Mouse (Mus musculus) forebrain, embryonic 16.5 days (tissue): ENCODE measurements at regions not wholly inside any gene's neighbourhood (a gene's known extent, or its start where the extent isn't known, plus 50 kb on each side); places are given as distances from the start of the nearest gene placed in this dataset.

Experiments
- ATAC-seq: fragments of 200-750 bp; cut with Nextera tagmentation; 2 replicates; pipeline ENCODE4 v1.8.0; 2017; ENCODE audit warnings: mild to moderate bottlenecking, moderate library complexity
- H3K27ac ChIP-seq: fragments of 300-500 bp; sonication (generic); 2 replicates; pipeline ENCODE4 v1.5.1; 2014; ENCODE audit warnings: low read length, control low read depth
- H3K27me3 ChIP-seq: fragments of 300-500 bp; sonication (generic); replicated peaks from 2 replicates; pipeline ENCODE4 v1.6.1; 2014; ENCODE audit warnings: low read length; ENCODE audit not compliant: control insufficient read depth, insufficient read depth
- H3K36me3 ChIP-seq: fragments of 300-500 bp; sonication (generic); 2 replicates; pipeline ENCODE4 v1.6.1; 2014; ENCODE audit not compliant: control insufficient read depth, insufficient read depth
- H3K4me1 ChIP-seq: fragments of 300-500 bp; sonication (generic); replicated peaks from 2 replicates; pipeline ENCODE4 v1.6.1; 2014; ENCODE audit warnings: low read length; ENCODE audit not compliant: control insufficient read depth, insufficient read depth
- H3K4me2 ChIP-seq: fragments of 300-500 bp; sonication (generic); 2 replicates; pipeline ENCODE4 v1.6.1; 2014; ENCODE audit warnings: mild to moderate bottlenecking, low read length, control low read depth
- H3K4me3 ChIP-seq: fragments of 300-500 bp; sonication (generic); replicated peaks from 2 replicates; pipeline ENCODE4 v1.5.1; 2014; ENCODE audit warnings: mild to moderate bottlenecking, low read length, control low read depth
- H3K9ac ChIP-seq: fragments of 300-500 bp; sonication (generic); replicated peaks from 2 replicates; pipeline ENCODE4 v1.6.1; 2014; ENCODE audit warnings: low read depth, low read length, control low read depth
- H3K9me3 ChIP-seq: fragments of 300-500 bp; sonication (generic); 2 replicates; pipeline ENCODE4 v1.6.1; 2016; ENCODE audit warnings: low read length; ENCODE audit not compliant: control insufficient read depth
- WGBS: fragments of 180-500 bp; shearing (Covaris S2); extraction: QIAGEN DNeasy Blood & Tissue Kit; methylation state at CpG from one replicate; pipeline ENCODE4 v1.1.7; 2014; 5-methylcytosine and 5-hydroxymethylcytosine counted together

DNA sequence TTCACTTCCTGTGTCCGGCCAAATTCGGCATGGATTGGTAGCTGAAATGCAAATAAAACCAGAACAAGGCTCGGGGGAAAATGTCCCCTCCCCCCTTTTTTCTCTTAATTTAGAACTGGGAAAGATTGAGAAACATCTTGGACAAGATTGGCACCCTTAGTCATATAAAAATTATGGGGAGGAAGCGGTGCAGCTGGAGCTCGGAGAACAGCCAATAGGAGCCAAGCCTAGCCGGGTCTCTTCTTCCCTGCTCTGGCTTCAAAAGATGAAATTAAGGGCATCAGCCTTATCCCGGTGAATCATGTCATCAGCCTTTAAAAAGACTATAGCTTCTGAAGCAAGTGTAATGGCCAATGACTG, 213.3 kb upstream of the Amigo2 start:
- Histone ChIP-seq H3K4me2 (no peak overlapping the region), H3K4me1 (no peaks in the 10 kb centered on the region), H3K36me3 (no peaks in the 10 kb centered on the region), H3K9ac (no peak overlapping the region), H3K27ac (no peak overlapping the region), H3K9me3 (no peaks in the 10 kb centered on the region), H3K27me3 (no peaks in the 10 kb centered on the region), H3K4me3 (no peak overlapping the region)
- 88% methylated on average over 7 of the region's 7 CpGs for WGBS
- ATAC-seq, result no peak

GRCm38 (mm10) chr15:97459606-97460359, 212.7 kb upstream of the Amigo2 start:
- Histone ChIP-seq H3K4me1 (no peaks in the 10 kb centered on the region), H3K4me2 (no peak overlapping the region), H3K36me3 (no peaks in the 10 kb centered on the region), H3K9me3 (no peaks in the 10 kb centered on the region), H3K27me3 (no peaks in the 10 kb centered on the region), H3K4me3 (no peak overlapping the region), H3K27ac (no peak overlapping the region), H3K9ac (no peak overlapping the region)
- WGBS, result 94% methylated on average over 19 of the region's 19 CpGs
- no peak for ATAC-seq

- ATAC-seq, result no peak
- 69% methylated on average over 11 of the region's 11 CpGs for WGBS
- H3K4me3 ChIP-seq, result no peak overlapping the region
- H3K27me3 ChIP-seq, result no peaks in the 10 kb centered on the region
- no peak overlapping the region for H3K4me2 ChIP-seq
- H3K9me3 ChIP-seq, result no peaks in the 10 kb centered on the region
- no peaks in the 10 kb centered on the region for H3K36me3 ChIP-seq
- no peak overlapping the region for H3K9ac ChIP-seq
- no peak overlapping the region for H3K27ac ChIP-seq
- H3K4me1 ChIP-seq, result no peaks in the 10 kb centered on the region
These were observed 211.7 kb upstream of the Amigo2 start for GRCm38 (mm10) chr15:97458748-97459221.

DNA sequence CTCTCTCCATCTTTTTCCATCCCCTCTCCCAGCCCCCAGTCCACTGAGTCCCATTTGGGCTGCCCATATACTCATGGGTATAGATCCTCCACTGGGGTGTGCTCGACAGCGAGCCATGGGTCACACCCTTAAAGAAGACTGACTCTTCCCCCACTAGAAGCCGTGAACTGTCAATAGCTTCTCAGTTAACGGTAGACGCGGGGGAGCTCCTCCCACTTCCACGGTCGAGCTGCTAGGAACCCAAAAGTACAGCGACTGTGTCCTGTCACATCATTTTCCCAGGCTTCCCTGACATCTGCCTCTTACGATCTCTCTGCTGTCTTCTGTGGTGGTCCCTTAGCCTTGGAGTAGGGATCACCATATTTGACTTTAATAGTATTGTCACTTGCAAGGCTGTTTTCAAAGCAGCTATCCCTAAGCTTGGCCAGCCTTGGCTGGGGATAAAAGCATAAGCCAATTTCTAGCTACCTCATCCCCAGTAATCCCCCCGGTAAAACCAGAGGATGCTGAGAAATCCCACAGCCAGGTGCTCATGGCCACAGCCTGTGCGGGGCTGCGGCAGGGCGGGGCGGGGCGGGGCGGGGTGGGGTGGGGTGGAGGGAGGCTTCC, 211.2 kb upstream of the Amigo2 start:
- no peak overlapping the region for H3K4me3 ChIP-seq
- no peaks in the 10 kb centered on the region for H3K4me1 ChIP-seq
- no peaks in the 10 kb centered on the region for H3K36me3 ChIP-seq
- H3K4me2 ChIP-seq, result peak overlapping the region; percentile 13; the same call in 1 of the 2 replicates
- no peak for ATAC-seq
- no peak overlapping the region for H3K27ac ChIP-seq
- H3K9me3 ChIP-seq, result no peaks in the 10 kb centered on the region
- WGBS, result 50% methylated on average over 17 of the region's 17 CpGs
- no peaks in the 10 kb centered on the region for H3K27me3 ChIP-seq
- no peak overlapping the region for H3K9ac ChIP-seq

- no peak for ATAC-seq
- Histone ChIP-seq H3K9ac (no peak overlapping the region), H3K9me3 (no peaks in the 10 kb centered on the region), H3K27me3 (no peaks in the 10 kb centered on the region), H3K4me3 (no peak overlapping the region), H3K27ac (no peak overlapping the region), H3K4me1 (no peaks in the 10 kb centered on the region), H3K36me3 (no peaks in the 10 kb centered on the region), H3K4me2 (no peak overlapping the region)
- WGBS, result 90% methylated on average over 8 of the region's 8 CpGs
These were observed 210.4 kb upstream of the Amigo2 start for GRCm38 (mm10) chr15:97457468-97457867.

DNA sequence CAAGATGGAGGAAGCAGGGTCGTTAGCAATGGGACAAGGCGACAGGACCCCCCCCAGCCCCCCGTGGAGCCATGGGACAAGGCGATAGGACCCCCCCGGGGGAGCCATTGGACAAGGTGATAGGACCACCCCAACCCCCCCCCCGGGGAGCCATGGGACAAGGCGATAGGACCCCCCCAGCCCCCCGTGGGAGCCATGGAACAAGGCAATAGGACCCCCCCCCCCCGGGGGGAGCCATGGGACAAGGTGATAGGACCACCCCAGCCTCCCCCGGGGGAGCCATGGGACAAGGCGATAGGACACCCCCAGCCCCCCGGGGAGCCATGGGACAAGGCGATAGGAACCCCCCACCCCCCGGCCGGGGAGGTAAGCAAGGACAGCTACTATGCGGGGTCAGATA, 209.9 kb upstream of the Amigo2 start:
- no peaks in the 10 kb centered on the region for H3K4me1 ChIP-seq

DNA sequence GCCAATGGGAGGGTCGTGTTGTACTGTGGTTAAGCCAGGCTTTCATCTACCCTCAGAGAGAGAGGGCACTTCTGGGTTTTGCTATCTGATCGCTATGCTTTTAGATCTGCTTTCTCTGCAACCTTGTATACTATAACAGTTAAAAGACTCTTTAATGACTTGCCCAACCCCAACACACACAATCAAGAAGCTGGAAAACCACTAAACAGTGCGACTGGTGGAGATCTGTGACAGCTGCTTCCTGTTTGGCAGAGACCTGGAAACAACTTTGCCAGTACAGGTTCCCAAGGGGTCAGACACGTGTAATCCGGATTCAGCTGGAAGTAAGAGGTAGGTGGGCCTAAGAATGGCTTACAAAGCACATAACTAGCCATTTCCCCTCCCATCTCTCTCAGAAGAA, 208.6 kb upstream of the Amigo2 start:
- no peak overlapping the region for H3K4me2 ChIP-seq
- H3K9ac ChIP-seq, result no peak overlapping the region
- 76% methylated on average over 5 of the region's 5 CpGs for WGBS
- H3K4me1 ChIP-seq, result no peaks in the 10 kb centered on the region
- H3K27ac ChIP-seq, result no peak overlapping the region
- ATAC-seq, result no peak
- no peak overlapping the region for H3K4me3 ChIP-seq
- no peaks in the 10 kb centered on the region for H3K27me3 ChIP-seq
- H3K9me3 ChIP-seq, result no peaks in the 10 kb centered on the region
- H3K36me3 ChIP-seq, result no peaks in the 10 kb centered on the region

More for the DNA sequence above, 209.9 kb upstream of the Amigo2 start:
- WGBS, result 96% methylated on average over 16 of the region's 16 CpGs
- Histone ChIP-seq H3K27me3 (no peaks in the 10 kb centered on the region), H3K4me3 (no peak overlapping the region), H3K4me2 (no peak overlapping the region), H3K9ac (no peak overlapping the region), H3K9me3 (no peaks in the 10 kb centered on the region), H3K36me3 (no peaks in the 10 kb centered on the region), H3K27ac (no peak overlapping the region)
- ATAC-seq, result no peak

- no peaks in the 10 kb centered on the region for H3K36me3 ChIP-seq
- H3K4me1 ChIP-seq, result no peaks in the 10 kb centered on the region
- ATAC-seq, result no peak
- no peak overlapping the region for H3K9ac ChIP-seq
- H3K4me2 ChIP-seq, result no peak overlapping the region
- H3K27me3 ChIP-seq, result no peaks in the 10 kb centered on the region
- H3K27ac ChIP-seq, result no peak overlapping the region
- no peaks in the 10 kb centered on the region for H3K9me3 ChIP-seq
- 88% methylated on average over 3 of the region's 3 CpGs for WGBS
- no peak overlapping the region for H3K4me3 ChIP-seq
These were observed 202.6 kb upstream of the Amigo2 start for GRCm38 (mm10) chr15:97449724-97450123.

DNA sequence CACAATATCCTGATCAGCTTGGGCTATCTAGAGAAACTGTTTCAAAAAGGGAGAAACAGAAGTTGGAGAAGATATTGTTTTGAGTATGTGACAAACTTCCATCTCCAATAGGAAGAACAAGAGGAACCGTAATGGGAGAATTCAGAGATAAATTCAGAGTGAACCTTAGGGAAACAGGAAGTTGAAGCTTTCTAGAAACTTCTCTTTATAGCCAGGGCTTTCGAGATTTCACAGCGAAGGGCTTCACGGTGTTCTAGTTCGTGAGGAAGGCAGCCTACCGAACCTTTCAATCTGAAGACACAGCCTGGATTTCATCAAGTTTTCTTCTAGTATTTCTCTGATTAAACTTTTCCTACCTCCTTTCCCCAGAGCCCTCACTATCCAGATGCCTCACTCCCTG, 201.9 kb upstream of the Amigo2 start:
- Histone ChIP-seq H3K36me3 (no peaks in the 10 kb centered on the region), H3K9me3 (no peaks in the 10 kb centered on the region), H3K4me3 (no peak overlapping the region), H3K9ac (no peak overlapping the region), H3K27ac (no peak overlapping the region), H3K4me2 (no peak overlapping the region), H3K4me1 (no peaks in the 10 kb centered on the region), H3K27me3 (no peaks in the 10 kb centered on the region)
- no peak for ATAC-seq
- WGBS, result 95% methylated on average over 6 of the region's 6 CpGs
